Mouse (Mus musculus) hindbrain, embryonic 15.5 days (tissue): ENCODE measurements around the gene Abcc9. TPM values are rescaled to one million over a fixed set of nuclear protein-coding genes. Genes with fewer than 3 reads are reported as not detected.
A peak's percentile ranks its signal among the peaks of the same experiment; 100 is the strongest.

ENCODE experiments used
- ATAC-seq: fragments of 200-750 bp; cut with Nextera tagmentation; 2 replicates; pipeline ENCODE4 v1.8.0; 2017; ENCODE audit warnings: low read depth, moderate number of reproducible peaks, moderate TSS enrichment; ENCODE audit not compliant: low FRiP score
- H3K27ac ChIP-seq: fragments of 300-500 bp; sonication (generic); replicated peaks from 2 replicates; pipeline ENCODE4 v1.5.1; 2015; ENCODE audit warnings: mild to moderate bottlenecking, inconsistent platforms
- H3K27me3 ChIP-seq: fragments of 300-500 bp; sonication (generic); 2 replicates; pipeline ENCODE4 v1.6.1; 2015; ENCODE audit warnings: control low read depth, inconsistent platforms
- H3K36me3 ChIP-seq: fragments of 300-500 bp; sonication (generic); 2 replicates; pipeline ENCODE4 v1.6.1; 2015; ENCODE audit warnings: control low read depth, inconsistent platforms
- H3K4me1 ChIP-seq: fragments of 300-500 bp; sonication (generic); replicated peaks from 2 replicates; pipeline ENCODE4 v1.6.1; 2015; ENCODE audit warnings: control low read depth, inconsistent platforms
- H3K4me2 ChIP-seq: fragments of 300-500 bp; sonication (generic); 2 replicates; pipeline ENCODE4 v1.6.1; 2015; ENCODE audit warnings: moderate library complexity, mild to moderate bottlenecking, inconsistent platforms
- H3K4me3 ChIP-seq: fragments of 300-500 bp; sonication (generic); 2 replicates; pipeline ENCODE4 v1.5.1; 2015; ENCODE audit warnings: mild to moderate bottlenecking, inconsistent platforms
- H3K9ac ChIP-seq: fragments of 300-500 bp; sonication (generic); 2 replicates; pipeline ENCODE4 v1.6.1; 2015; ENCODE audit warnings: inconsistent platforms
- H3K9me3 ChIP-seq: fragments of 300-500 bp; sonication (generic); 2 replicates; pipeline ENCODE4 v1.6.1; 2016; ENCODE audit warnings: control low read depth, inconsistent platforms
- WGBS: fragments of 180-500 bp; shearing (Covaris S2); methylation state at CpG from one replicate; pipeline ENCODE4 v1.1.7; 2015; 5-methylcytosine and 5-hydroxymethylcytosine counted together
- polyA plus RNA-seq: library from polyadenylated mRNA; unstranded; fragments of >200 nt; fragmentation: Nextera tagmentation; extraction: Ambion mirVana; gene quantifications from 2 replicates; pipeline ENCODE4 v1.2.1, GENCODE M21; 2015

The Abcc9 gene
- polyA plus RNA-seq, 1 experiment from 2014 or later, result 3.4 TPM

- Histone ChIP-seq H3K4me1 (no peaks in the 10 kb centered on the region), H3K27me3 (no peaks in the 10 kb centered on the region), H3K9me3 (no peaks in the 10 kb centered on the region), H3K9ac (no peak overlapping the region), H3K4me2 (no peak overlapping the region), H3K4me3 (no peak overlapping the region), H3K36me3 (no peaks in the 10 kb centered on the region), H3K27ac (no peak overlapping the region)
- ATAC-seq, result no peak
- WGBS, result 74% methylated on average over 14 of the region's 14 CpGs
Measured at GRCm38 (mm10) chr6:142732567-142733290, 30.6 kb upstream of the Abcc9 start.

GRCm38 (mm10) chr6:142726032-142726431 lies 23.9 kb upstream of the Abcc9 start:
- no peak overlapping the region for H3K27ac ChIP-seq
- no peaks in the 10 kb centered on the region for H3K36me3 ChIP-seq
- H3K9ac ChIP-seq, result no peak overlapping the region
- H3K9me3 ChIP-seq, result no peaks in the 10 kb centered on the region
- H3K4me2 ChIP-seq, result no peak overlapping the region
- no peak for ATAC-seq
- H3K27me3 ChIP-seq, result no peaks in the 10 kb centered on the region
- no peak overlapping the region for H3K4me3 ChIP-seq
- WGBS, result 92% methylated on average over 4 of the region's 4 CpGs
- H3K4me1 ChIP-seq, result no peaks in the 10 kb centered on the region

- no peaks in the 10 kb centered on the region for H3K9me3 ChIP-seq
- no peak overlapping the region for H3K27ac ChIP-seq
- no peak overlapping the region for H3K4me2 ChIP-seq
- no peaks in the 10 kb centered on the region for H3K36me3 ChIP-seq
- H3K4me1 ChIP-seq, result no peaks in the 10 kb centered on the region
- 84% methylated on average over 8 of the region's 8 CpGs for WGBS
- no peak overlapping the region for H3K9ac ChIP-seq
- no peak overlapping the region for H3K4me3 ChIP-seq
- H3K27me3 ChIP-seq, result no peaks in the 10 kb centered on the region
- no peak for ATAC-seq
Measured at GRCm38 (mm10) chr6:142721731-142722130, 19.6 kb upstream of the Abcc9 start.

GRCm38 (mm10) chr6:142720641-142721040 lies 18.5 kb upstream of the Abcc9 start:
- no peaks in the 10 kb centered on the region for H3K27me3 ChIP-seq
- ATAC-seq, result no peak
- H3K4me2 ChIP-seq, result no peak overlapping the region
- H3K4me3 ChIP-seq, result no peak overlapping the region
- 77% methylated on average over 6 of the region's 6 CpGs for WGBS
- H3K4me1 ChIP-seq, result no peaks in the 10 kb centered on the region
- H3K9ac ChIP-seq, result no peak overlapping the region
- no peaks in the 10 kb centered on the region for H3K36me3 ChIP-seq
- H3K9me3 ChIP-seq, result no peaks in the 10 kb centered on the region
- no peak overlapping the region for H3K27ac ChIP-seq

- 72% methylated on average over 7 of the region's 7 CpGs for WGBS
Measured at GRCm38 (mm10) chr6:142718167-142718566, 16.1 kb upstream of the Abcc9 start.

GRCm38 (mm10) chr6:142717186-142717585 lies 15.1 kb upstream of the Abcc9 start:
- Histone ChIP-seq H3K4me2 (no peak overlapping the region), H3K9me3 (no peaks in the 10 kb centered on the region), H3K9ac (no peak overlapping the region), H3K27ac (no peak overlapping the region), H3K4me1 (no peaks in the 10 kb centered on the region), H3K4me3 (no peak overlapping the region), H3K27me3 (no peaks in the 10 kb centered on the region), H3K36me3 (no peaks in the 10 kb centered on the region)
- WGBS, result 55% methylated on average over 4 of the region's 4 CpGs
- no peak for ATAC-seq

More at GRCm38 (mm10) chr6:142718167-142718566, 16.1 kb upstream of the Abcc9 start:
- Histone ChIP-seq H3K4me3 (no peak overlapping the region), H3K9ac (no peak overlapping the region), H3K4me1 (no peaks in the 10 kb centered on the region), H3K27ac (no peak overlapping the region), H3K4me2 (no peak overlapping the region), H3K9me3 (no peaks in the 10 kb centered on the region), H3K36me3 (no peaks in the 10 kb centered on the region), H3K27me3 (no peaks in the 10 kb centered on the region)
- ATAC-seq, result no peak

GRCm38 (mm10) chr6:142715026-142715425 lies 12.9 kb upstream of the Abcc9 start:
- no peaks in the 10 kb centered on the region for H3K4me1 ChIP-seq
- H3K27me3 ChIP-seq, result no peaks in the 10 kb centered on the region
- ATAC-seq, result no peak
- H3K36me3 ChIP-seq, result no peaks in the 10 kb centered on the region
- H3K4me2 ChIP-seq, result no peak overlapping the region
- WGBS, result 89% methylated on average over 8 of the region's 8 CpGs
- no peak overlapping the region for H3K27ac ChIP-seq
- H3K9me3 ChIP-seq, result no peaks in the 10 kb centered on the region
- no peak overlapping the region for H3K9ac ChIP-seq
- H3K4me3 ChIP-seq, result no peak overlapping the region

GRCm38 (mm10) chr6:142711106-142711505 lies 9.0 kb upstream of the Abcc9 start:
- 48% methylated on average over 4 of the region's 4 CpGs for WGBS
- Histone ChIP-seq H3K9ac (no peak overlapping the region), H3K27me3 (no peaks in the 10 kb centered on the region), H3K4me3 (no peak overlapping the region), H3K4me1 (no peaks in the 10 kb centered on the region), H3K4me2 (0 out of 2 replicates have a peak overlapping the region, but pooled peaks have one; percentile 21), H3K27ac (no peak overlapping the region), H3K36me3 (no peaks in the 10 kb centered on the region), H3K9me3 (no peaks in the 10 kb centered on the region)
- no peak for ATAC-seq

GRCm38 (mm10) chr6:142710690-142711089 lies 8.6 kb upstream of the Abcc9 start:
- no peaks in the 10 kb centered on the region for H3K9me3 ChIP-seq
- H3K4me1 ChIP-seq, result no peaks in the 10 kb centered on the region
- H3K27me3 ChIP-seq, result no peaks in the 10 kb centered on the region
- no peak overlapping the region for H3K27ac ChIP-seq
- 82% methylated on average over 6 of the region's 6 CpGs for WGBS
- no peak overlapping the region for H3K4me3 ChIP-seq
- no peaks in the 10 kb centered on the region for H3K36me3 ChIP-seq
- H3K4me2 ChIP-seq, result no peak overlapping the region
- no peak overlapping the region for H3K9ac ChIP-seq
- ATAC-seq, result no peak

- H3K4me1 ChIP-seq, result no peaks in the 10 kb centered on the region
- WGBS, result 86% methylated on average over 6 of the region's 6 CpGs
- H3K27ac ChIP-seq, result no peak overlapping the region
- no peaks in the 10 kb centered on the region for H3K9me3 ChIP-seq
- H3K36me3 ChIP-seq, result no peaks in the 10 kb centered on the region
- no peak overlapping the region for H3K4me3 ChIP-seq
- no peak for ATAC-seq
- H3K4me2 ChIP-seq, result no peak overlapping the region
- no peaks in the 10 kb centered on the region for H3K27me3 ChIP-seq
- H3K9ac ChIP-seq, result no peak overlapping the region
Measured at GRCm38 (mm10) chr6:142708369-142708768, 6.3 kb upstream of the Abcc9 start.

- H3K9ac ChIP-seq, result no peak overlapping the region
- H3K27me3 ChIP-seq, result no peaks in the 10 kb centered on the region; the same call in 1 of the 2 replicates
- no peak overlapping the region for H3K4me2 ChIP-seq
- 87% methylated on average over 3 of the region's 3 CpGs for WGBS
- ATAC-seq, result no peak
- H3K9me3 ChIP-seq, result no peaks in the 10 kb centered on the region
- H3K27ac ChIP-seq, result no peak overlapping the region
- H3K4me1 ChIP-seq, result peaks cover 9% of the 10 kb centered on the region
- H3K4me3 ChIP-seq, result no peak overlapping the region
- no peaks in the 10 kb centered on the region for H3K36me3 ChIP-seq
Measured at GRCm38 (mm10) chr6:142706688-142707087, 4.6 kb upstream of the Abcc9 start.

- no peak for ATAC-seq
- H3K9ac ChIP-seq, result no peak overlapping the region
Measured at GRCm38 (mm10) chr6:142703441-142703930, 1.4 kb upstream of the Abcc9 start.

More at GRCm38 (mm10) chr6:142703441-142703930, 1.4 kb upstream of the Abcc9 start:
- WGBS, result 72% methylated on average over 11 of the region's 11 CpGs
- Histone ChIP-seq H3K36me3 (no peaks in the 10 kb centered on the region), H3K27me3 (peaks cover 4% of the 10 kb centered on the region; the same call in 1 of the 2 replicates), H3K4me2 (no peak overlapping the region), H3K27ac (no peak overlapping the region), H3K4me1 (peaks cover 13% of the 10 kb centered on the region), H3K4me3 (no peak overlapping the region), H3K9me3 (no peaks in the 10 kb centered on the region)
